Comparison of ENCODE assay signal across 8 mouse cellular contexts in genomic region chr4:123013949-123014406, GRCm38 (mm10). TPM values are rescaled to one million over a fixed set of nuclear protein-coding genes. Genes with fewer than 3 reads are reported as not detected.
A peak's percentile ranks its signal among the peaks of the same experiment; 100 is the strongest.
DNase-seq lines count a peak whose midpoint lies in the region; ATAC-seq and TF ChIP-seq lines count a peak whose summit lies in the region.

No protein-coding gene starts in this region.

- H3K9ac ChIP-seq in forebrain, embryonic 13.5 days = no peak overlapping the region

- WGBS in forebrain, embryonic 13.5 days = 5% methylated on average over 3 of the region's 3 CpGs
- 7% methylated on average over 3 of the region's 3 CpGs for WGBS in olfactory bulb, adult 2 months

- TF ChIP-seq POLR2A in olfactory bulb, adult 2 months (IDR thresholded peaks at IDR 0.05; ENCODE audit: insufficient read depth, low read depth, low read length) = no peak

- H3K27me3 ChIP-seq in forebrain, embryonic 13.5 days = no peaks in the 10 kb centered on the region

- no peak for TF ChIP-seq CTCF in olfactory bulb, adult 2 months (IDR thresholded peaks at IDR 0.05; ENCODE audit: insufficient read depth, low read depth, low read length)

- H3K4me2 ChIP-seq in forebrain, embryonic 13.5 days = peak overlapping the region; percentile 41

- H3K4me3 ChIP-seq in forebrain, embryonic 13.5 days = 0 out of 2 replicates have a peak overlapping the region, but pooled peaks have one; percentile 0
- H3K4me3 ChIP-seq in olfactory bulb, adult 2 months (ENCODE audit: insufficient read depth, low read depth, low read length) = no peak overlapping the region

- DNase-seq in cerebellum, adult 18-20 months = no peak
- peak; percentile 74 to 86 for DNase-seq in left cerebral cortex, adult 9 months (ENCODE audit: low spot score in 2 of 2)
- DNase-seq in kidney, postnatal 10 days = no peak
- DNase-seq in yolk sac, embryonic 10.5 days (ENCODE audit: low spot score) = no peak
- DNase-seq in kidney, postnatal 36 days = no peak

- no peaks in the 10 kb centered on the region for H3K9me3 ChIP-seq in forebrain, embryonic 13.5 days (replicated peaks)

- no peaks in the 10 kb centered on the region for H3K36me3 ChIP-seq in forebrain, embryonic 13.5 days (ENCODE audit: poor library complexity, severe bottlenecking)

- ATAC-seq in cerebellum, adult (ENCODE audit: insufficient number of reproducible peaks, low FRiP score, low TSS enrichment) = peak; percentile 21; the same call in 1 of the 2 replicates
- peak; percentile 81 for ATAC-seq in forebrain, embryonic 13.5 days

- H3K27ac ChIP-seq in forebrain, embryonic 13.5 days = peak overlapping the region; percentile 95
- H3K27ac ChIP-seq in olfactory bulb, adult 2 months (ENCODE audit: insufficient read depth, low read depth, low read length) = peak overlapping the region; percentile 98

- peaks cover 58% of the 10 kb centered on the region for H3K4me1 ChIP-seq in forebrain, embryonic 13.5 days
- H3K4me1 ChIP-seq in olfactory bulb, adult 2 months (ENCODE audit: control insufficient read depth, insufficient read depth, low read length) = peaks cover 11% of the 10 kb centered on the region

RNA-seq across cellular contexts. Expression of gene Trit1, which starts 2.4 kb away (rescaled TPM):
- 26.0 and 31.9 TPM in 2 replicates for polyA plus RNA-seq in forebrain, embryonic 13.5 days (2015; fragmentation: Nextera tagmentation; extraction: Ambion mirVana)
- not detected in 2 replicates for polyA plus RNA-seq in olfactory bulb, adult 2 months (2012; ENCODE audit: insufficient read depth, insufficient read length, low replicate concordance, missing spikeins)

RNA-seq across cellular contexts. Expression of gene Mycl, which starts 18.5 kb away (rescaled TPM):
- 59.3 and 63.3 TPM in 2 replicates for polyA plus RNA-seq in forebrain, embryonic 13.5 days (2015; fragmentation: Nextera tagmentation; extraction: Ambion mirVana)
- not detected in 2 replicates for polyA plus RNA-seq in olfactory bulb, adult 2 months (2012; ENCODE audit: insufficient read depth, insufficient read length, low replicate concordance, missing spikeins)

RNA-seq across cellular contexts. Expression of gene Mfsd2a, which starts 53.0 kb away (rescaled TPM):
- polyA plus RNA-seq in forebrain, embryonic 13.5 days (2015; fragmentation: Nextera tagmentation; extraction: Ambion mirVana) = 26.7 and 28.2 TPM in 2 replicates
- not detected in 2 replicates for polyA plus RNA-seq in olfactory bulb, adult 2 months (2012; ENCODE audit: insufficient read depth, insufficient read length, low replicate concordance, missing spikeins)

Comparison
In these comparisons a context has a peak if more than half of its experiments do, and no peak if none do; other contexts are left out.
1. DNase-seq: peak in left cerebral cortex, adult 9 months (2 of 2); none in cerebellum, adult 18-20 months (0 of 2), kidney, postnatal 10 days (single experiment), yolk sac, embryonic 10.5 days (single experiment) and kidney, postnatal 36 days (0 of 2).
2. RNA of gene Mycl, which starts 18.5 kb away (polyA plus RNA-seq): 59.3 to 63.3 TPM in forebrain, embryonic 13.5 days; not detected in olfactory bulb, adult 2 months; every median in the first group is over 10 times any median in the second.